Mouse (Mus musculus) urinary bladder, postnatal 36 days (tissue): ENCODE results near the gene Kcns1.
"Not testable (repeated sequence)": the region's sequence is repeated elsewhere in the genome, so short reads cannot be mapped to it uniquely, and the experiment has no call there.

Source experiments
- DNase-seq, 2 experiments: peaks; one replicate each; pipeline ENCODE4 v3.0.0; 2022; ENCODE audit warnings: low spot score in 2 of 2, mixed read lengths in 1 of 2

The Kcns1 gene

DNA sequence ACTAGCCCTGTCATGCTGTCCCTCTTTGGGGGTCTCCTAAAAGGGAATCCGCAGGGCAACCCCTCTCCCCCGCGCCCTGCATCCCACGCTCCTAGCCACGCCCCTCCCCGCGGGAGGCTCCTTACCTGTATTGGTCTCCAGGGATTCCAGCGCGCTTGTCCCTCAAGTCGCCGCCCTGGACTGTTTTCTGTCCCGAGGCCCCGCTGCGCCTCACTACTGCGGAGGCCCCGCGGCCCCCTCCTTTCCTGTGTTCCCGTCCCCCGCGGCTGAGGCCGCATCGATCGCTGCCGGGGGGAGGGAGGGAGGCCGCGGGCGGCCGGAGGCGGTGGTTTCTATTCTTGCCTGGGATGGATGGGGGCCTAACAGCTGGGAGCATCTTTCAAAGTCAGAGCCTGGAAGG lies at the start of gene Kcns1:
Gene Kcns1, minus strand, starts transcription at position 212 of the 400 bp plus-strand sequence.
- no peak for DNase-seq

DNA sequence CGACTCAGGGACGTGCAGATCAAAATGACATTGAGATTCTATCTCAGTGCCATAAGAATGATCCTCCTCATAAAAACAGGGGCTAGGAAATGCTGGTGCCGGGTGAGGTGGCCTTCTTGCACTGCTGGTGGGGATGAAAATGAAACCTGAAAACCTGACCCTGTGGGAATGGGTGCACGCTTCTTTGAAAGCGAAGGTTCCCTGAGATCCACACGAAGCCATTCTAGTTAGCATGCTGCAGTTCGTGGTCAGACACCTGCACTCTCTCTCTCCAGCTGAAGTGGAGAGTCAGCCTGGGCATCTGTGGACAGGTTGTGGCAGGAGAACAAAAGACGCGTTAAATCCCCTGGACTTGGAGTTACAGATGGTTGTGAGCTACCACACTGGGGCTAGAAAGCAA lies 48.4 kb upstream of the Kcns1 start:
- no peak for DNase-seq

DNA sequence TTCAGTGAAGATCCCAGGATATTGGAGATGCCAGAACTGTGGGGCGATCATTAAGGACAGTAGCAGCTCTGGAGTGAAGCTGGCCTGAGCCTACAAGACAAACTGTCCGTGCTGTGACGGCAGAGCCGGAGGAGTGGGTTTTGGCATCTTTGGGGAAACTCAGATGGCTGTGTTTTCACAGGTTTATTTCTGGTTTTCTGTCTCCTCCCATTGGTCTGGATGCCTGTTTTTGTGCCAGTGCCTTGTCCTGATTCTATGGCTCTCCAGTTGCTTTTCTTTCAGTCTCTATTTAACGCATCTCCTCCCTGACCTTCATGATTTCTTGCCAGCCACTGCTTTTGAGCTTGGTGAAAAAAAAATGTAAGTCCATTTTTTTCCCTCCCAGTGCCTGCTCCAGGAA lies 41.8 kb upstream of the Kcns1 start:
- no peak for DNase-seq

DNA sequence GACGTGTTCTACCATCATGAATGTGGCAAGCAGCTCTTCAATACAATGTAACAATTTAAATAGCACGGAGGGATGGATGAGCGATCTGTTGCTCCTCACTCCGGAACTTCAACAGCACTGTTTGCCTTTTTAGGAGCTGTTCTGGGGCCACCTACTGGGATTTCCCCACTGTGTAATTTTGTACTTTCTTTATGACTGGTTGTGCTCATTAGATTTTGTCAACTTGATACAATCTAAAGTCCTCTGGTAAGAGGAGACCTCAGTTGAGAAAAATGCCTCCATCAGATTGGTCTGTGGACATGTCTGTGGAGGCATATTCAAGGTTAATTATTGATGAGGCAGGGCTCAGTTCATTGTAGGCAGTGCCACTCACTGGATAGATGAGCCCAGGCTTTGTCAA lies 40.0 kb upstream of the Kcns1 start:
- DNase-seq: no peak

DNA sequence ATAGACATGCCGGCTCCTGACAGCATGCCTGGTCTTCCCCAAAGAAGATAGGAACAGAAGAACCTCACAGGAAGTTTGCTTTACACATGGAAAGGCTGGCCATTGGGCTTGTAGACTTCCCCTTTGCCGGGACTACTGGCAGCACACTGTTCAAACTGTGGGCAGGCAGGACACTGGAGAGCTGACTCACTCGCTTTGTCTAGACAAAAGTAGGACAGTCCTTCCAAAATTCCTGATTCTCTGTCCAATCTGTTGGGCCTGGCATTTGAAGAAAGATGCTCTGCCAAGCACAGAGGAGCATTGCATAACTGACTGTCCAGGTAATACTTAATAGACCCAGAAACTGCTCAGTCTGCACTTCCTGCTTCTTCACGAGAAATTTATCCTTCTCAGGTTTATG lies 35.8 kb upstream of the Kcns1 start:
- DNase-seq: no peak

DNA sequence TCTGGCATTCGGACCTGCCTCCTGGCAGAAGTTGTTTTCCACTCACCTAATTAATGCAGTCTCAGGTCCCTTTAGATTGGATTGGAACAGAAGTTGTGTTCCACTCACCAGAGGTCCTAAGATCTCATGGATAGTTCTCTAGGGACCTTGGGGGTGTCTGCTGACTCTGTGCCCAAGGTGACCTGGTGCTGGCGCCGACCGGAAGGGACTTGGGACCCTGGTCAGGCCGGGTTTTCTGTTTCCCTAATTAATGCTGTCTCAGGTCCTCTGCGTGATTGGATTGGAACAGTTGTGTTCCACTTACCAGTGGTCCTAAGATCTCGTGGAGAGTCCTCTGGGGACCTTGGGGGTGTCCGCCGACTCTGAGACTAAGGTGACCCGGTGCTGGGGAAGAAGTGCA lies 35.1 kb upstream of the Kcns1 start:
- not testable (repeated sequence) for DNase-seq

DNA sequence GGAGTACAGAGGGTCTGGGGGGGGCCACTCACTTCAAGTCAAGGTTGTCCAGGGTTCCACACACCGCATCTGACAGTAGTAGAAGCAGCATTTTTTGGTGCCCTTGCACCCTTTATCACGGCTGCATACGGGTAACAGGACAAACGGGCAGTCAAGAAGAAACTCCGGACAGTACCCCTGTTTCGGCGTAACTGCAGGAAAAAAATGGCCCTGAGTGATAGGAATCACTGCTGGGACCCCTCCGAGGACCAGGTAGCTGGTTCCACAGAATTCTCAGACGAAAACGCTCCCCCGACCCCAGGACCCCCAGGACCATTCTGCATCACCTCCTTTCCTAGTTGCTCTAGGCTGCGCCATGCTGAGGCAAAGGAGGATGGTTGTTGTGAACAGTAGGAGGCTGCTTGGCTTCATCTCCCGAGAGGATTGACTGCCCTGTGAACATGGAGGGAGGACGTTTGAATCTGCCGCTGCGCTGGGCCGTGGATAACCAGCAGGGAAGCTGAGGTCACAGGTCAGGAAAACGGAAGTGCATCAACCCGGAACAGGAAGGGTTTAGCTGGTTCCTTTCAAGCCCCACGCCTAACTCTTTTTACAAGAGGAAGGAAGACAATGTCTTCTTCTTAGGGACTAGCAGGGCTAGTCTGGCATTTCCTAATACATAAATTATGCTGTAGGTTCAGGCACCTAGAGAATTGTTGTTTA lies 28.9 kb upstream of the Kcns1 start, which contains the start of gene Wfdc15a:
Gene Wfdc15a, minus strand, starts transcription at position 505 of the 702 bp plus-strand sequence.
- no peak for DNase-seq

DNA sequence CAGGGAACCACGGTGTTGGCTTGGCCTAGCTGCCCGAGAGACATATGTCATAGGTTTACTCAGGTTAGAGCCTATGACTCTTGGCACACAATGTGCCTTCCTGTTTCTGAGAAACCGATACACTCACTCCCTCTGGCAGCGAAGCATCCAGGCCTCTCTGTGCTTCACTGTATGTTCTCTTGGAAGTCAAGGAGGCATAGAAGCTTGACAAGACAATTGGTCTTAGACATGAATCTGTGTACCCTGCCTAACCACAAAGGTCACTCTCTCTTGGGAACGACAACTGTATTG lies 25.7 kb upstream of the Kcns1 start:
- DNase-seq: no peak

DNA sequence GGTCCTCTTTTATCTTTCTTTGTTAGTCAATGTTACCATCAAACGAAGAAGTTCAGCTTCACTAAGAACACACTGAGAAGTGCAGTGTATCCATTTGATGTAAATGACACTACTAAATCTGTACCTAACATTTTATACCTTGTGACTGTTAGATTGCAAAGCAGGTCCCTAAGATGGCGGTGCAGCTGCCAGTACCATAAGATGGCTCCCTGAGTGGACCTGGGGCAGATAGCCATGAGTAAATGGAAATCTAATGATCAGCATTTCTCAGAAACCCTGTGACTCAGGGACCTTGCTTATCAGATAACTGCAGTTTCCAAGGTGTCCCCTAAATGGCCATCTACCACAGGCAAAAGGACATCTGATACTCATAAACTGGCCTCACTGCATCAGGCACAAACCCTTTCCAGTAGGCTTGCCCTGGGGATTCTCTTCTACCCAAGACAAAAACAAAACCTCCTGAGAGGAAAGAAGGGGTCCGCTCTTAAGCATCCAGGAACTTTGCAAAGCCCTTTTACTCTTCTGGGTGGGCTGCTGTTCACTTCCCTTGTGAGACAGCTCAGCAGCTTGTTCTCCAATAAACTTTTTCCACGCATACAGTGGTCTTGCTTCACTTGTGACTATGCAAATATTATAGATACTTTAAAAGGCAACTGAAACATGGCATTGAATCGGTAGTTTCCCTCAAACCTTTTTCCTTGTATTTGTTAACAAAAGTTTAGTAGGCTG lies 25.2 kb upstream of the Kcns1 start:
- no peak for DNase-seq

DNA sequence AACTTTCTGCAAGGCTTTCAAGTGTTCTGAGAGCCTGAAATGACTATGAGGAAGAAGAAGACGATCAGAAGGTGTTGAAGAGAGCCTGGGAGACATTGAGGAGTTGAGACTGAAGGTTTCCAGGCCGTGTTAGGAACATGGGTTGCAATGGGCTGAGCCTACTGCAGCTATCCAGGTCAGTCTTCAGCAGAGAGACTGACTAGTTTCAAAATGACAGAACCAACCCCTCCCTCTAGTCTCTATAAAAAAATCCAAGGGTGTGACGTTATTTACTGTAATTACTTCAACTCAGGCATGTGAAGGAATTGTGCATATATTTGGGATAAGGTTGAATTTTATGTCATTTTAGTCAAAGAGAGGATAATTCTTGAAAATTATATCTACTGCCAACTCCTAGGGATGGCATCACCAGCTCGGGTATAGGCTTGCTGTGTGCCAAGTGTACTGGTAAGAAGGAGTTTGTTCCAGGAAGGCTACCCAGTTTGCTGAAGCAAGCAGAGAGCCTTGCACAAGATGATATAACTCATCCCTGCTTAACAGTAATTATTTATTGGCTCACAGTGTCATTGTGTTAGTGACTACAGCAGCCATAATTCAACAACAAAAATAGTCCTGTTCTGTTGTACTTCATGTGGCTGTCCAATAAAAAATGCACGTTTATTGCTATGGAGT lies 24.2 kb upstream of the Kcns1 start:
- no peak for DNase-seq

DNA sequence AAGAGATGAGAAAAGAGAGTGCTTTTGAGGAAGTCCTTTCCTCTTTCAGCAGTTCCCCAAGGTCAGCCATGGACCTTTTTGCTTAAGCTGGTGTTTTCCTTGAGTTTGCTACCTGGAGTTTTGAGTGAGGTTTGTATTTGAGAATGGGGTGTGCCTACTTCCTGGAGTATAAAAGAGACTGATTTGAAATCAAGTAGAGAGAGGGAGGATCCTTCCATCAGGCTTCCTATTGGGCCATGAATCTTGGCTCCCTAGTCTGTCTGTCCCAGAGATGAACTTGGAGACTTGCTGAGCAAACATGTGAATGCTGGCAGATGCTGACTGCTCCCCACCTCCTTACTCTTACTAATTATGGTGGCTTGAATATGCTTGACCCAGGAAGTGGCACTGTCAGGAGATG lies 21.4 kb upstream of the Kcns1 start:
- no peak for DNase-seq

DNA sequence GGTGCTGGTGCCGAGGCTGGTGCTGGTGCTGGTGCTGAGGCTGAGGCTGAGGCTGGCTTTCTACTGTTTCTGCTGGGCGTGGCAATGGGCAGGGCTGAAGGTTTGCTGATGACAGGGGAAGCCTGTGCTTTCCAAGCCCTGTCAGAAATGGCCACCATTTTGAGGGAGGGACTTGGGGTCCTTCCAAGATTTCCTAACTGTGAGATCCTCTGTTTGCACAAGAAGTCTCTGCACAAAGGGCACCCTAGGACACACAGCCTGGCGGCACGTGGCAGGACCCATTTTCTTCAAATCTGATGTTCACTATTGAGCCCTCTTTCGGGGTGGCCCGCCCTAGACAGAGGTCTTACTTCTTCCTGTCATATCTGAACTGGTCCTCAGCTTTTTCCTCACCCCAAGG lies 19.7 kb upstream of the Kcns1 start, which contains the start of gene Wfdc12:
Gene Wfdc12, minus strand, starts transcription at position 33 of the 400 bp plus-strand sequence.
- no peak for DNase-seq

DNA sequence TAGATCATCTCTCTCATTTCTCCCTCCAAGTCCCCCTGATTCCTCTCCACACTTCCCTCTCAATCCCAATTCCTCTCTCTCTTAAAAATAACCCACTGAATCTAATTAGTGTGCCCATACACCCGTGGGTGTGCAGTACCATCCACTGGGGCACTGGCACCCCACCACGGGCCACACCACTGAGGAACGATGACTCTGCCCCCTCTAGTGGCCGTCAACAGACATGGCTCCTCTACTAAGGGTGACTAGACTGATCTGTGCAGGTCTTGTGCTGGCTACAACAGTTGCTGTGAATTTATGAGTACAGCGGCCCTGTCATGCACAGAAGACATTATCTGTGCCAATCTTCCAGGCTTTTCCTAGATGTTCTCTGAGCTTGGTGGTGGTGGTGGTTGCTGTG lies 17.8 kb upstream of the Kcns1 start:
- no peak for DNase-seq

DNA sequence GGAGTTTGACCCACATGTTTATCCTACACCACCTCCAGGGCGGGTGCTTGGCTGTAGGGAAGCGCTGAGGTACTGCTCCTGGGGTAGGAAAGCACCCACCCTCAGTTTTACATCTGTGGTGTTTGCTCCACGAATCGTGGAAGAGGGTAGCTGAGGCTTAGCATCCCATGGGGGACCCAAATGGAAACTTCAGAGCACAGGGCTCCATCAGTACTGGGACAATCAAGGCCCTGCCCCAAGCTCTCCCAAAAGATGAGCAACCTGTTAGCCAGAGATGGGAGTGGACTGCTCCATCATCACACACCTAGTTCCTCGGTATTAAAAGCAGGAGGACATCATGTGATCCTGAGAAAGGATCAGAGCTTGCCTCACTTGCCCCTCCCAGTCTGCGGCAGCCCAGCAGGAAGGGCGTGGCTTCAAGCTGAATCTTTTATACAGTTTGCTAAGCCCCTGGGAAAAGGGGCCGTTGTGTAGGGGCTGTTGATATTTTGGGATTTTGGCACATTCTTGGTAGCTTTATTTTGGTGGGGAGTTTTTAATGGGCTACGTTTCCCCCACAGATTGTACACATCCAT lies 13.3 kb upstream of the Kcns1 start:
- DNase-seq: no peak

DNA sequence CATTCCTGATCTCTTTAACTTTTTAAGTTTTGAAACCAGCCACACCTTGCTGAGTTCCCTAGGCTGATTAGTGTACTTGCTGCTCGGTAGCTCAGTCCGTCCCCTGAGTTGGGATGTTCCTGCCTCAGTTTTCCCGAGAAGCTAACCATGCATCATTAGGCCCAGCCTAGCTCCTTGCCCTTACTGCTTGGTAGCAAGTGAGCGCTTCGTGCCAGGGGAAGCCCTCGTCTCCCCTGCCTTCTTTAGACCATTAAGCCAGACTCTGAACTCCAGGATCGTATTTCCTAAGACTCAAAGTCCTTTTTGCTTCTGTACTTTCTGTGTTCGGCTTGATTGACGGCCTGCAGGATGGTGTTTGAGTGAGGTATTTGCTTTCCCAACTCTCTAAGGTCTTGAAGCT lies 12.4 kb upstream of the Kcns1 start:
- DNase-seq: no peak

DNA sequence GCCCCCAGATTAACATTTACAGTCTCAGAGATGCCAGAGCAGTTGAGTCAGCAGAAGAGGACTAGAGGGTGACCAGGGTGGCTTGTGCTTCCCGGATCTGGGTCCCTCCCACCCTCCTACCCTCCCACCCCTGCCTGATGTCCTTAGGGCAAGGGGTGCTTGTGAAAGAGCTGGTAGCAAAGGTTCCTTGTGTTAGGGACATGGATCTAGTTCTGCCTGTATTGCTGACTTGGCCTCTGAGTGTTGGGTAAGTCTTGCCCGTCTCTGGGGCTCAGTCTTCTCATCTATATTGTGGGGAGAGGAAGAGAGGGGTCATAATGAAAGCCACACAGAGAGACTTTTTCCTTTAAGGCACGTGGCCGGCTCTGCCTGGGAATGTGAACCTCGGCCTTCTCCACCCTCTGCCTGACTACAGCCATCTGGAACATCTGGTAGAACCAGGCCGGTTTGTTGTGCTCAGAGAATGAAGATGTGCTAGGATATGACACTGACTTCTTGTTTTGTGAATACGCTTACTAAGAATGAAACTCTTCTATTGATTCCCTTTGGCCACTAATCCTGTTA lies 11.9 kb upstream of the Kcns1 start, which contains the start of gene Wfdc5:
Gene Wfdc5, minus strand, starts transcription at position 51 of the 564 bp plus-strand sequence.
- DNase-seq: no peak

DNA sequence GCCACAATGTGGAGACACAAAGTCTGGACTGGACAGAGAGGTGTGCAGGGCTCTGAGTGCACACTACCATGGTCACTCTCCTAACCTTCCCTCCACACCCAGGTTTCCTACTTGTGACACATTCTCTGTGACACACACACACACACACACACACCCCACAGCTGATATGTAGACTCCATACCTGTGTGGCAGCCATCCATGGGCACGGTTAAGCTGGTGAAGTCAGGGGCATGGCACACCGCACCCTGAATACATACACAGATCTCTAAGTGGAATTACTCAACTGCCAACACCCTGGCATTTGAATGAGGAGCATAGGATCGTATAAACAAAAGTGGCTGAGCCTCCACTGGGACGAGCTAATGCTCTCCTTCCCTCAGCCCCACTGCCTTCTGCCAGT lies 9.9 kb upstream of the Kcns1 start:
- DNase-seq: no peak

DNA sequence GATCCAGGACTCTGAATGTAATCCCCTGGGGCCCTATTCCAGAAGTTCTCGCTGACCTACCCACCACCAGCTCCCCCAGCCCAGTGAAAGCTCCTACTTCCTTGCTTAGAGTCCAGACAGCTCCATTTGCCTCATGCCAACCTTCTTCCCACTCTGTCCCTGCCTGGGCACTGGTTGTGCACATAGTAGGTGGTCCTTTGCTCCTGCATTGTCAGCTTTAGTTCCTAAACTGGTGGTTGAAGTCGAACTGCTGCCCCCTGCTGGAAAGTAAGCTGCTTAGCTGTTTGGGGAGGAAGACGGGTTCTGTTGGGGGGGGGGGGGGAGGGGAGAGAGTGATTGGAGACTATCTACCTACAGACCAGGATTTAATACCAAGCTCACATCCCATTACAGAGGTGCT lies 9.2 kb upstream of the Kcns1 start:
- no peak for DNase-seq

DNA sequence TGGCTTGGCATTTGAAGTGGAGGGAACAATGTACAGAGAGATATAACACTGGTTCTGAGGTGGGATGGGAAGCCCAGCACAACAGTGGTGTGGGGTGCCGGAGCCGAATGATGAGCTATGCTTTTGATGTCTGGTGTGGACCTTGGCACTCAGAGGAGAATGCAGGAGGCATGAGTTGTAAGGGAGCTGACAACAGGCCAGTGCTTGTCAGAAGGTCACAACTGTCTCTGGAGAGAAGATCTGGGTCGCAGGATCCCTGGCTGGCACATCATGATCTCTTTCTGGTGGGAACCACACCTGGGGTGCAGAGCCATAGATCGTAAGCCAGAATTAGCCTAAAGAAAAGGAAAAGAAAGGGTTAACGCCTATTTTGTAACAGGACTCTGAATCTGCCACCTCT lies 6.9 kb upstream of the Kcns1 start:
- DNase-seq: no peak

DNA sequence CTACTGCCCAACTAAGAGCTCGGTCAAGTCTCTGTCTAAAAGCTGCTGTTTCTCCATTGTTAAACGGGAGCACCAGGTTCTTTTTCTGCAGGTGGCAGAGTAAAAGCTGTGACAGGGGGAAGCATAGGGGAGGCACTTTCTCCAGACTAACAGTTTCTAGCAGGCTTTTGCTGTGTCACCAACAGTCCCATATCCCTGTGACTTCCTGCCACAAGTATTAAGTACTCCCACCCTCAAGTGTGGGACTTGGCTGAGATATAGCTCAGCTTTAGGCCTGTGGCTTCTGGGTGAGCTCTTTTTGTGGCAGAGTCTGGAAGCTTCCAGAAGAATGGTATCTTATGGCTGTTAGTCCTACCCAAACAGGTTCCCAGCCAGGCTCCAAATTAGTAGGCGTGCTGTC lies 4.9 kb upstream of the Kcns1 start:
- DNase-seq: no peak

DNA sequence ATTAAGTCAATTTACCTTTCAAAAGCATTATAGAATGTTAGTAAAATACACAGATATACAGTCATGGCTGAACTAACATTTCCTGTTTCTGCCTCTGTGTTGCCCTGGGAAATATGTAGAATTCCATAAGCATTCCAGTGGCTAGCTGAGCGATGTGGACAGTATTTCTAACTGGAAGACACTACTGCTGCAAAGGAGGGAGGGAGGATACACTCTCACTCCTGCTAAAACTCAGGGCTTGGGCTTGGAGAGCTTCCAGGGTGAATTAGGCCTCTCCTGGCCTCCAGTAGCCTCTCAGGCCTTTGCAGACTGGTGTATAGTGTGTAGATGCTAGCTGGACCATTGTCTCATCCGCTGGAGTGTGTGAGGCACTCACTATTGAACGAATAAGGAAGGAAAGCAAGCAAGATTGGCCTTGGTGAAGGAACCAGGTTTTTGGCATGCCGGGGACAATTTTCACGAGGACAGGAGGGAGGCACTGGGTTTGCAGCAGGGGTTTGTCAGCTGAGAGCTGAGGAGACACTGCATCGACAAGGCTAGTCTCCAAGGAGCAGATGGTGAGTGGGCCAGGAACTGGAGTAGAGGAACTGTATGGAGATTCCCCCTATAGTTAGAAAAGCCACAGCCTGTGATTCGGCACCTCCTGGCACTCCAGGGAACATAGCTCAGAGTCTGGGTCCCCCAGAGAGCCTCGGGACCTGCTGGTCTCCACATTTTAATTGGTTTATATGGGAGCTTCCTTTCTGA lies 3.9 kb upstream of the Kcns1 start:
- no peak for DNase-seq

DNA sequence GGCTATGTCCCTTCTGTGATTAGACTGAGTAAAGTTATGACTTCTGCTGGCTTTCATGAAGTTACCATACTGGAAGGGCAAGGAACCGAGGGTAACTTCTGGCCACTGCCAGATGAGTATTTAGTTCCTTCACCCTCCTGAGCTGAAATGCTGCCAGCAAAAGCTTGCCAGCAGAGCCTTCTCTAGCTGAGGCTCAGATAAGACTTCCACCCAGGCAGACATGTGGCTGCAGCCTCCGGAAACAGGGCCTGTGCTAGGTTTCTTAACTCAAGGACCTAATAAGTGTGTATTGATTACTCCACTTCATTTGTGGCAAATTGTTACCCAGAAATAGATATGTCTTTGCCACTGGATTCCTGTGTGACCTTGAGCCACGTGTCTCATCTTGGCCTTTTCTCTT lies 2.5 kb upstream of the Kcns1 start:
- DNase-seq: no peak
